Mouse (Mus musculus): Measurements from ENCODE around the gene Gm48552.

GRCm38 (mm10) chr10:81366477-81367206 lies 22.2 kb upstream of the Gm48552 start:
- TF ChIP-seq POLR2A (IDR thresholded peaks at IDR 0.05; ENCODE audit: borderline replicate concordance, control insufficient read depth, low read depth, low read length): no peak
- no peak for TF ChIP-seq CTCF (IDR thresholded peaks at IDR 0.05; ENCODE audit: control insufficient read depth, insufficient read depth, low read length)

All from bone marrow, adult 2 months (tissue).